Mouse (Mus musculus) liver, postnatal 0 days (tissue): ENCODE results near the gene Mrps30.

Experiments used
- CTCF ChIP-seq: sonication (generic); IDR thresholded peaks from 2 replicates; pipeline ENCODE4 v1.5.1; 2016; ENCODE audit warnings: antibody characterized with exemption, low read depth
- EP300 ChIP-seq: IDR thresholded peaks from 2 replicates; pipeline ENCODE4 v1.6.1; 2016; ENCODE audit warnings: antibody characterized with exemption, low read depth, mild to moderate bottlenecking

DNA sequence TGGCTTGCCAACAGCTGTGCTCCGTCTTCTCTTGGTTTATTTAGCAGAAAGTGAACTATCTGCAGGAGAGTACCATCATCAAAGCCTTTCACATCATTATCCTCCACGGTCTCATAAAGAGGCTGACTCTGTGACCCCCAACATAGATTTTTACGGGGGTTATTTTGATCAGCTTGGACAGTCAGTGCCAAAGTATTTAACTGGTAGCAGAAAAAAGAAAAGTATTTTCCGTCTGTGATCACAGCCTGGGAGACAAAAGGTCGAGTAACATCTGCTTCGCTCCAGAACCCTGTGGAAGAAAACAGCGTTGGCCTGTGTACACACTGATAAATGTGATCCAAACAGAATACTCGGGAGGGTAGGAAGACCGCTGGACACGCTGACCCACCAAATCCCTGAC is 6.7 kb downstream of the Mrps30 start:
- TF ChIP-seq CTCF (no peak), EP300 (no peak)
